Mouse (Mus musculus) stomach, embryonic 15.5 days (tissue): Measurements from ENCODE around the gene Pbx1. TPM values are rescaled to one million over a fixed set of nuclear protein-coding genes. Genes with fewer than 3 reads are reported as not detected.

Experiments
- ATAC-seq: fragments of 200-750 bp; cut with Nextera tagmentation; 2 replicates; pipeline ENCODE4 v1.8.0; 2017; ENCODE audit warnings: low read depth, moderate number of reproducible peaks, moderate TSS enrichment; ENCODE audit not compliant: insufficient read depth, low FRiP score
- H3K27ac ChIP-seq: fragments of 300-500 bp; sonication (generic); 2 replicates; pipeline ENCODE4 v1.5.1; 2015; ENCODE audit warnings: mild to moderate bottlenecking, inconsistent platforms
- H3K27me3 ChIP-seq: fragments of 300-500 bp; sonication (generic); replicated peaks from 2 replicates; pipeline ENCODE4 v1.6.1; 2015; ENCODE audit warnings: inconsistent platforms
- H3K36me3 ChIP-seq: fragments of 300-500 bp; sonication (generic); 2 replicates; pipeline ENCODE4 v1.6.1; 2015; ENCODE audit warnings: inconsistent platforms
- H3K4me1 ChIP-seq: fragments of 300-500 bp; sonication (generic); 2 replicates; pipeline ENCODE4 v1.6.1; 2015; ENCODE audit warnings: inconsistent platforms
- H3K4me2 ChIP-seq: fragments of 300-500 bp; sonication (generic); 2 replicates; pipeline ENCODE4 v1.6.1; 2015; ENCODE audit warnings: mild to moderate bottlenecking, inconsistent platforms
- H3K4me3 ChIP-seq: fragments of 300-500 bp; sonication (generic); replicated peaks from 2 replicates; pipeline ENCODE4 v1.5.1; 2015; ENCODE audit warnings: inconsistent platforms
- H3K9ac ChIP-seq: fragments of 300-500 bp; sonication (generic); 2 replicates; pipeline ENCODE4 v1.6.1; 2015; ENCODE audit warnings: inconsistent platforms
- H3K9me3 ChIP-seq: fragments of 300-500 bp; sonication (generic); 2 replicates; pipeline ENCODE4 v1.6.1; 2016; ENCODE audit warnings: inconsistent platforms
- WGBS: fragments of 180-500 bp; shearing (Covaris S2); methylation state at CpG from one replicate; pipeline ENCODE4 v1.1.7; 2015; 5-methylcytosine and 5-hydroxymethylcytosine counted together
- polyA plus RNA-seq: library from polyadenylated mRNA; unstranded; fragments of >200 nt; fragmentation: Nextera tagmentation; extraction: Ambion mirVana; gene quantifications from 2 replicates; pipeline ENCODE4 v1.2.1, GENCODE M21; 2015

Pbx1 gene
- polyA plus RNA-seq, 1 experiment from 2014 or later: 36.2 TPM

DNA sequence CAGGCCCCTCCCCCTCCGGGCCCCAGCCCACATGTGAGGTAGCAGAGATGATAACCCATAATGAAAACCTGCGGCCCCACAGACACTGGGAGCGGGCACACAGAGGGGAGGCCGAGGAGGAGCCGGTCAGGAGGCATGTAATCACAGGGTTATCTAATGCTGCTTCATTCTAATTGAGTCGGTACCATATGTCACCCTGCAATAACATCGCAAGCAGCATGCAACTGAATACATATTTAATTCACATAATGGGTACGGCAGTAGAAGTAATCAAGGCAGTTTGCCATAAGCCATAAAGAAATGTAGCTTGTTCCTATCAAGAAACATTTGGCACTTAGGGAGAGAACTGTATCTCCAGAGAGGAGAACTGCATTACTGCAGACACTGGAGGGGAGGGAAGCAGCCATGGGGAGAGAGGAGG, 123.0 kb downstream of the Pbx1 start:
- Histone ChIP-seq H3K27ac (no peak overlapping the region), H3K36me3 (no peaks in the 10 kb centered on the region), H3K4me3 (no peak overlapping the region), H3K4me2 (no peak overlapping the region), H3K4me1 (no peaks in the 10 kb centered on the region; the same call in none of the 2 replicates), H3K9ac (no peak overlapping the region), H3K27me3 (no peaks in the 10 kb centered on the region), H3K9me3 (no peaks in the 10 kb centered on the region)
- WGBS: 66% methylated on average over 8 of the region's 8 CpGs
- no peak for ATAC-seq

- peak; percentile 77 for ATAC-seq
- no peaks in the 10 kb centered on the region for H3K9me3 ChIP-seq
- H3K4me1 ChIP-seq: no peaks in the 10 kb centered on the region; the same call in none of the 2 replicates
- no peaks in the 10 kb centered on the region for H3K36me3 ChIP-seq
- 60% methylated on average over 14 of the region's 14 CpGs for WGBS
- H3K27me3 ChIP-seq: no peaks in the 10 kb centered on the region
- no peak overlapping the region for H3K4me3 ChIP-seq
- H3K9ac ChIP-seq: no peak overlapping the region
- no peak overlapping the region for H3K4me2 ChIP-seq
- peak overlapping the region; percentile 38 for H3K27ac ChIP-seq
Measured at GRCm38 (mm10) chr1:168307275-168308182, 124.5 kb downstream of the Pbx1 start.

DNA sequence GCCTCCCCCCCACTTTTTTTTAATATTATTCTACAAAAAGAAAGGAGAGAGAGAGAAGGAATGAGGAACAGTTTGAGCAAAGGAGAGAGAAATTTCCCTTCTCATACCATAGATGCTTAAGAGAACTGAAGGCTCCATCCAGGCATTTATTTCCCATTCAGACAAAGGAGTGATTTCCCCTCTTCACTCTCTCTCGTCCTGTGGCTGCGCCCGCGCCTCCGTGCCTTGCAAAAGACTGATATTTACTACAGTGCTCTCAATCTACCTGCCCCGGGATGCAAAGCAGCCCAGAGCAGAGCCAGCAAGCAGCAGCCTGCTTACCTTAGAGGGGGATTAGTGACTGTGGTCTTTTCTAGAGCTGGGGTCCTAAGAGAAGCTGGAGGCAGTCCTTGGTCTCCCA, 131.6 kb downstream of the Pbx1 start:
- Histone ChIP-seq H3K36me3 (no peaks in the 10 kb centered on the region), H3K27me3 (no peaks in the 10 kb centered on the region), H3K4me1 (peaks cover 3% of the 10 kb centered on the region), H3K4me2 (no peak overlapping the region), H3K9me3 (no peaks in the 10 kb centered on the region), H3K27ac (no peak overlapping the region), H3K4me3 (no peak overlapping the region), H3K9ac (no peak overlapping the region)
- 68% methylated on average over 6 of the region's 6 CpGs for WGBS
- no peak for ATAC-seq

DNA sequence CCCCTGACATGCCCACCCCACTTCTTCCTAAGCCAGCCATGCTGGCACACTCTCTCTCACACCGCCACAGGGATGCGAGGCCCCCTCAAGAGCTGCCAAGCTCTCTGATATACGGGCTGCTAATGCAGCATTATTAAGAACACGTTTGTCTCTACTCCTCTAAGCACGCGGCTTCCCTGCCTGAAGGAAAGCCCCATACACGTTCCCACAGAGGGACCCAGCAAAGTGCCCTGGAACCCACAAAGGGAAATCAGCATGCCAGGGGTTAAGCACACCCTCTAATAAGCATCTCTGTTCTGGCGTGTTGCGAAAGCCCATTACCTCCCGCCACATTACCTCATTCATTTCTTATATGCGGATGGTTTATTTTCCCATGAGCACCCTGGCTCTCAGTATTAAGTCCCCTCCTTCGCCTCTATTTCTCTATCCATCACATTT, 132.1 kb downstream of the Pbx1 start:
- no peak overlapping the region for H3K27ac ChIP-seq
- no peak overlapping the region for H3K4me3 ChIP-seq
- H3K9ac ChIP-seq: no peak overlapping the region
- peaks cover 3% of the 10 kb centered on the region for H3K4me1 ChIP-seq
- 60% methylated on average over 12 of the region's 12 CpGs for WGBS
- no peaks in the 10 kb centered on the region for H3K9me3 ChIP-seq
- H3K36me3 ChIP-seq: no peaks in the 10 kb centered on the region
- no peak; the same call in 1 of the 2 replicates for ATAC-seq
- no peak overlapping the region for H3K4me2 ChIP-seq
- no peaks in the 10 kb centered on the region for H3K27me3 ChIP-seq

DNA sequence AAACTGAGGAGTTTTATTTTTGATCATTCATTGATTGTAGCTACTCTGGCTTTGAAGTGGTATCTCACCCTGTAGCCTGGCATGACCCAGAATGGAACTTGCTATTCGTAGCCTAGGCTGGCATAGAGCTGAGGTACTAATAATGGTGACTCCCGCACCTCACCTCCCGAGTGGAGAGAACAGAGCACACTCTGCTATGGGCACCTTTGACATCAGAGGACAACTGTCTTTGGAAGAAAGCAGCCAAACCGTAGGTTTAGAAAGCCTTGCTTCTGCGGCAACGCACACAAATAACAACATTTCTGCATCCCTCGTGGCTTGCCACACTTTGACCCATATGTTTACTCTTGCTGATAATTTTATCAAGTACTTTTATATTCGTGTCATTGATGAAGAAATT, 132.9 kb downstream of the Pbx1 start:
- Histone ChIP-seq H3K27ac (no peak overlapping the region), H3K9ac (no peak overlapping the region), H3K4me2 (no peak overlapping the region), H3K27me3 (no peaks in the 10 kb centered on the region), H3K4me1 (peaks cover 3% of the 10 kb centered on the region; the same call in 1 of the 2 replicates), H3K36me3 (no peaks in the 10 kb centered on the region), H3K9me3 (no peaks in the 10 kb centered on the region), H3K4me3 (no peak overlapping the region)
- ATAC-seq: no peak
- 84% methylated on average over 8 of the region's 8 CpGs for WGBS

DNA sequence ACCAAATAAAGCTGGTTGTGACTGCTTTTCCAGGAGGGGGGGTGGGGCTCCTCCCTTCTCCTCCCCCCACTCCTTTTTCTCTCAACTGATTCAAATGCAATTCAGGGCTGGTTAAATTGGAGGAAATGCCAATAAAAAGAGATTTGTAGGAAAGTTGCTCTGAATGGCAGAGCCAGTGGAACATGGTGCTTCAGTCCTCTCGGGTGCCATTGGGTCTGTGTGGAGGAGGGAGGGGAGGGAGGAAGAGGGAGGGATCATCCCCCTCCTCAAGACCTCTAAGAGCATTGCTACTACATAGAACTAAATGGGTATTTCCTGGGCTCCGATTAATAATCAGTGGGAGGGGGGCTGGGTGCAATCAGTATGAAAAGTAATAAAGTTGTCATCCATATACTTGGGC, 135.8 kb downstream of the Pbx1 start:
- no peaks in the 10 kb centered on the region for H3K36me3 ChIP-seq
- WGBS: 57% methylated on average over 2 of the region's 2 CpGs
- H3K27ac ChIP-seq: no peak overlapping the region
- H3K4me1 ChIP-seq: peaks cover 8% of the 10 kb centered on the region; the same call in 1 of the 2 replicates
- no peak overlapping the region for H3K9ac ChIP-seq
- ATAC-seq: no peak
- no peaks in the 10 kb centered on the region for H3K9me3 ChIP-seq
- H3K4me3 ChIP-seq: no peak overlapping the region
- no peak overlapping the region for H3K4me2 ChIP-seq
- H3K27me3 ChIP-seq: no peaks in the 10 kb centered on the region

- 83% methylated on average over 4 of the region's 4 CpGs for WGBS
- no peak for ATAC-seq
Measured at GRCm38 (mm10) chr1:168295782-168296181, 136.3 kb downstream of the Pbx1 start.

GRCm38 (mm10) chr1:168293673-168294072, 138.4 kb downstream of the Pbx1 start:
- no peaks in the 10 kb centered on the region for H3K27me3 ChIP-seq
- no peaks in the 10 kb centered on the region for H3K9me3 ChIP-seq
- no peak overlapping the region for H3K9ac ChIP-seq
- no peak overlapping the region for H3K4me2 ChIP-seq
- 94% methylated on average over 1 of the region's 1 CpGs for WGBS
- H3K36me3 ChIP-seq: no peaks in the 10 kb centered on the region
- no peak overlapping the region for H3K27ac ChIP-seq
- H3K4me3 ChIP-seq: no peak overlapping the region
- H3K4me1 ChIP-seq: peaks cover 18% of the 10 kb centered on the region
- ATAC-seq: no peak

More at GRCm38 (mm10) chr1:168295782-168296181, 136.3 kb downstream of the Pbx1 start:
- Histone ChIP-seq H3K4me3 (no peak overlapping the region), H3K4me1 (peaks cover 11% of the 10 kb centered on the region; the same call in 1 of the 2 replicates), H3K9ac (no peak overlapping the region), H3K4me2 (no peak overlapping the region), H3K27me3 (no peaks in the 10 kb centered on the region), H3K36me3 (no peaks in the 10 kb centered on the region), H3K9me3 (no peaks in the 10 kb centered on the region), H3K27ac (no peak overlapping the region)

GRCm38 (mm10) chr1:168292106-168292505, 140.0 kb downstream of the Pbx1 start:
- peaks cover 31% of the 10 kb centered on the region for H3K4me1 ChIP-seq
- ATAC-seq: no peak

DNA sequence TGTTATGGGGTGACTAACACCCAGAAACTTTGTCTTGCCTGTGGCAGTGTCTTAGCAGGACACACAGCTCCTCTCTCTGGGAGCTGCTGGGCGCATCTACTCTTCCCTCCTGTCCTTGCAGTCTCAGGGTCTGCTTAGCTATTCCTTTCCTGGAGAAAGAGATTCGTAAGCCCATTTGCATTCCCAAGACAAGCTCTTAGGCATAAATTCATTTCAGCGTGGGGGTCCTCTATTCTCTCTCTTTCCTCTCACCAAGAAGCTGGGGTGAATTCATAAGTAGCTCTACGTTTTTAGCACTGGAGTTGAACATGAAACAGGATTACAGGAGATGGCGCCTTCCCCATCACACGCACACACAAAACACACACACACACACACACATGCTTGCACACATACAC, 140.4 kb downstream of the Pbx1 start:
- Histone ChIP-seq H3K27me3 (no peaks in the 10 kb centered on the region), H3K4me3 (no peak overlapping the region), H3K4me2 (no peak overlapping the region), H3K27ac (no peak overlapping the region), H3K36me3 (no peaks in the 10 kb centered on the region), H3K9me3 (no peaks in the 10 kb centered on the region), H3K4me1 (peaks cover 31% of the 10 kb centered on the region), H3K9ac (no peak overlapping the region)
- no peak for ATAC-seq
- 91% methylated on average over 6 of the region's 6 CpGs for WGBS

More at GRCm38 (mm10) chr1:168292106-168292505, 140.0 kb downstream of the Pbx1 start:
- H3K9ac ChIP-seq: no peak overlapping the region
- 69% methylated on average over 9 of the region's 9 CpGs for WGBS
- H3K36me3 ChIP-seq: no peaks in the 10 kb centered on the region
- no peaks in the 10 kb centered on the region for H3K9me3 ChIP-seq
- no peaks in the 10 kb centered on the region for H3K27me3 ChIP-seq
- H3K4me2 ChIP-seq: no peak overlapping the region
- H3K27ac ChIP-seq: no peak overlapping the region
- H3K4me3 ChIP-seq: no peak overlapping the region

DNA sequence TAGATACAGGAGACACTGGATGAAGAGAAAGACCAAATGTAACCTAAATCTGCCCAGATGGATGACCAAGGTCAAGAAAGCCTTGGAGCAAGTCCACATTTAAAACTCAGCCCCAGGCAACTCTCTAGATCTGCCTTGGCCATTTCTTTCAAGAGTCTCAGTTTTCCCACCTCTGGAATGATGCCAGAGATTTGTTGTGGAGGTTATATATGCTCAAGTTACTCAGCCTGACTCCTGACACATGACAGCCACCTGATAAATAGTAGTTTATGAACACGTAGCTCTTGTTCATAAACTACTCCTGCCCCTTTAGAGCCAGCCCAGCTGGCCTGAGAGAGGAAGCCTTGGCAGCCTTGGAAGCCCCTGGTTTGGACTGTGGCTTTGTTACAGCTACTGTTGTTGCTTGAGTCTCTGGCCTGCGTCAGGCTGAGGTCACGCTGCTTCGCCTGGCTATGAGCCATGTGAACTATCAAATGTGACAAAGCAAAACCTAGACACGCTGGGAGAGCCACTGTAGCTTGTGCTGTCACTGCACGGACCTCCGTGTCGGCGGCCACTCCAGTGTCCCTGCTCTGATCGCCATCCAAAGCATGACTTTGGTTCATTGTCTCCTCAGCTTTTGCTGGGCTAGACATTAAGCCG, 140.9 kb downstream of the Pbx1 start:
- Histone ChIP-seq H3K9me3 (no peaks in the 10 kb centered on the region), H3K4me2 (no peak overlapping the region), H3K4me3 (no peak overlapping the region), H3K9ac (no peak overlapping the region), H3K27me3 (no peaks in the 10 kb centered on the region), H3K27ac (no peak overlapping the region), H3K36me3 (no peaks in the 10 kb centered on the region), H3K4me1 (peaks cover 31% of the 10 kb centered on the region)
- ATAC-seq: no peak
- WGBS: 53% methylated on average over 11 of the region's 11 CpGs
